Mouse (Mus musculus): ENCODE measurements around the gene Acacb.

DNA sequence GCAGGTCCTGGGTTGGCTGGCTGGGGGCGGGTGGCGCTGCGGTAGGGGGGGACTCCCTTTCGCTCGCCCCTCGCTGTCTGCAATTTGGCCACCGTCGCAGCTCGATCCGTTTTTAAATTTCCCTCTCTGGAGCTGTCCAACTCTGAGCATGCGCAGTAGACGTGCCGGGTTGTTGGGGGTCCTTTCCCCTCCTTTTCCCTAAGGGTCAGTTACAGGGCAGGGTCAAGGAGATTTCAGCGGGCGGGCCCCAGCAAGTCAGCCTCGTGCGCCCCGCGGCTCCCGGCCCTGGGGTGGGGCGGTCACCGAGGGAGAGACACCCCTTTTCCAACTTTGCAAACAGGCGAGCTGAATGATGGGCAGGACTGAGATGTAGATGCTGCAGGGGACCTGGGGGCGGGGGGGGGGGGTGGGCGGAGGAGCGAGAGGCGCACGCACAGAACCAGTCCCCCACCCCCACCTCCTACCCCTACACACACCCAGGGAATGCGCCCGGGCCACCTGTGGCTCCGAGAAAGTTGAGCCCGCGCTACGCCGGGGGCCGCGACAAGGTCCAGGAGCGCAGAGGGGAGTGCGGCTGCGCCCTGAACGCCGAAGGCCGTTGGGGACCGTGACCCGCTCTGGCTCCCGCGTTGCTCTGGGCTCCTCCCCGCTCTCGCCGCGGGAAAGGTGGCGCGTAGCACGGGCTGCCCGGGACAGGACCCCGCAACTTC is 127.5 kb downstream of the Acacb start, which contains the start of gene Foxn4:
- TF ChIP-seq CTCF (IDR thresholded peaks at IDR 0.05; ENCODE audit: control insufficient read depth, insufficient read depth, low read length) (no peak), POLR2A (IDR thresholded peaks at IDR 0.05; ENCODE audit: borderline replicate concordance, control insufficient read depth, low read depth, low read length) (no peak)
